Mouse (Mus musculus) MEL (cell line): ENCODE measurements around the gene Wars.

Source experiments
- CTCF ChIP-seq, 3 experiments: IDR thresholded peaks in 2 of 3; conservative IDR thresholded peaks in 1 of 3; 2 replicates each; pipeline ENCODE4 v1.5.1; 2011 to 2012; ENCODE audit warnings: low read length in 3 of 3, low read depth in 2 of 3, mild to moderate bottlenecking in 2 of 3, improper control_type of control experiment in 1 of 3, inconsistent platforms in 1 of 3, mixed read lengths in 1 of 3, moderate library complexity in 1 of 3; ENCODE audit not compliant: control insufficient read depth in 1 of 3, insufficient read depth in 1 of 3, poor library complexity in 1 of 3, severe bottlenecking in 1 of 3
- E2F4 ChIP-seq: IDR thresholded peaks from 2 replicates; pipeline ENCODE4 v1.6.1; 2011; ENCODE audit warnings: low read depth, low read length, improper control_type of control experiment, borderline replicate concordance
- ELF1 ChIP-seq: IDR thresholded peaks from 2 replicates; pipeline ENCODE4 v1.6.1; 2014; ENCODE audit warnings: low read depth, mild to moderate bottlenecking, inconsistent platforms, low read length, improper control_type of control experiment, moderate library complexity
- GABPA ChIP-seq: IDR thresholded peaks from 2 replicates; pipeline ENCODE4 v1.6.1; 2012; ENCODE audit warnings: low read depth, mild to moderate bottlenecking, inconsistent platforms, low read length, improper control_type of control experiment, moderate library complexity
- MXI1 ChIP-seq: IDR thresholded peaks from 2 replicates; pipeline ENCODE4 v1.6.1; 2011; ENCODE audit warnings: mild to moderate bottlenecking, low read depth, low read length, improper control_type of control experiment
- NRF1 ChIP-seq: IDR thresholded peaks from 2 replicates; pipeline ENCODE4 v1.6.1; 2014; ENCODE audit warnings: low read depth, mild to moderate bottlenecking, inconsistent platforms, low read length, improper control_type of control experiment, moderate library complexity; ENCODE audit not compliant: poor library complexity, insufficient read depth, severe bottlenecking
- POLR2A ChIP-seq, 2 experiments: IDR thresholded peaks; 2 replicates each; pipeline ENCODE4 v1.6.1; 2011 to 2012; ENCODE audit warnings: low read length in 2 of 2, mild to moderate bottlenecking in 2 of 2, control low read depth in 1 of 2, improper control_type of control experiment in 1 of 2, low read depth in 1 of 2, moderate library complexity in 1 of 2; ENCODE audit not compliant: control insufficient read depth in 1 of 2, insufficient read depth in 1 of 2, poor library complexity in 1 of 2
- UBTF ChIP-seq: IDR thresholded peaks from 2 replicates; pipeline ENCODE4 v1.6.1; 2012; ENCODE audit warnings: low read depth, mild to moderate bottlenecking, inconsistent platforms, low read length, improper control_type of control experiment, moderate library complexity, borderline replicate concordance; ENCODE audit not compliant: insufficient read depth
- USF1 ChIP-seq: IDR thresholded peaks from 2 replicates; pipeline ENCODE4 v1.6.1; 2014; ENCODE audit warnings: low read depth, mild to moderate bottlenecking, inconsistent platforms, low read length, improper control_type of control experiment, moderate library complexity

DNA sequence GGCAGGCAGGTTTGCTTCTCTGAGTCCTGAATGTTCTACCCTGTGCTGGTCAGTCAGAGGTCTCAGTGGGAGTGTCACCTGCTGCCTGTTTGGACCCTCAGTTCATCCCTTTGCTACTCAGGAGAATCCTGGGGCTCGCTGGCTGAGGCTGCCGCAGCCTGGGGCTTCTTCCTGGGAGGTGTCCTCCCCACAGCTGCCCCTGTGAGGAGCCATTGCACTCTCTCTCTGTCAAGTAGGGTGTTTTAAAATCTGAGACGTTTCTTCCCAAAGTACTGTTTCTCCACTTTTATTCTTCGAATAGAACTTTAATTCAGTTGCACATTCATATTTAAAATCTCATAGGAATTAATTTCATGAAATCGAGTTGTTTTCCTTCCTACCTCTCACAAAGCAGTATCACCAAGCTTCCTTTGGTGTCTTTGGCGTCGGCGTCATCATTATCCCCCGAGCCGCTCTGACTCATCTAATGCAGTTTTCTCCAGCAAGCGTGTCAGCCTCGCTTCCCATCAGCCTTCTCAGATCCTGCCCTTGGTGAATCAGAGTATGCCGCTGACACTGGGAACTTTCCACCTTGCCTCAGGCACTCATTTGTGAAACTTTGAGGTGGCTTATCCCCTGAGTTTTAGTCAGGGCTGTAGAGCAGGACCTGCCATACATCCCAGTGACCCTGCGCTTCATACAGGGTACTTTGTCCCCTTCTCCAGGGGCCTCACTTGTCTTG lies 48.4 kb upstream of the Wars start:
- TF ChIP-seq CTCF (IDR thresholded peaks at IDR 0.05 in 2 of 3, conservative IDR thresholded peaks at IDR 0.05 in 1 of 3; ENCODE audit: control insufficient read depth in 1 of 3, insufficient read depth in 1 of 3, low read depth in 2 of 3, low read length in 3 of 3, poor library complexity in 1 of 3, severe bottlenecking in 1 of 3) (no peak), E2F4 (no peak), UBTF (no peak), POLR2A (IDR thresholded peaks at IDR 0.05; ENCODE audit: control insufficient read depth in 1 of 2, insufficient read depth in 1 of 2, low read depth in 1 of 2, low read length in 2 of 2, poor library complexity in 1 of 2) (no peak), USF1 (no peak), MXI1 (no peak), NRF1 (no peak), ELF1 (no peak), GABPA (no peak)
